Mouse (Mus musculus) liver, embryonic 16.5 days (tissue): ENCODE measurements around the gene Sox5. TPM values are rescaled to one million over a fixed set of nuclear protein-coding genes. Genes with fewer than 3 reads are reported as not detected.

ENCODE experiments used
- ATAC-seq: fragments of 200-750 bp; cut with Nextera tagmentation; 2 replicates; pipeline ENCODE4 v1.8.0; 2017; ENCODE audit warnings: low read depth, mild to moderate bottlenecking, moderate number of reproducible peaks, moderate library complexity
- H3K27ac ChIP-seq: fragments of 300-500 bp; sonication (generic); 2 replicates; pipeline ENCODE4 v1.5.1; 2014; ENCODE audit warnings: mild to moderate bottlenecking, low read length
- H3K27me3 ChIP-seq: fragments of 300-500 bp; sonication (generic); 2 replicates; pipeline ENCODE4 v1.6.1; 2014; ENCODE audit warnings: low read depth, low read length, mixed read lengths; ENCODE audit not compliant: control insufficient read depth, insufficient read depth
- H3K36me3 ChIP-seq: fragments of 300-500 bp; sonication (generic); 2 replicates; pipeline ENCODE4 v1.6.1; 2014; ENCODE audit warnings: mild to moderate bottlenecking; ENCODE audit not compliant: control insufficient read depth, insufficient read depth
- H3K4me1 ChIP-seq: fragments of 300-500 bp; sonication (generic); 2 replicates; pipeline ENCODE4 v1.6.1; 2014; ENCODE audit warnings: low read depth, low read length, mixed read lengths; ENCODE audit not compliant: control insufficient read depth
- H3K4me2 ChIP-seq: fragments of 300-500 bp; sonication (generic); 2 replicates; pipeline ENCODE4 v1.6.1; 2014; ENCODE audit warnings: low read depth, low read length, mixed read lengths
- H3K4me3 ChIP-seq: fragments of 300-500 bp; sonication (generic); 2 replicates; pipeline ENCODE4 v1.5.1; 2014; ENCODE audit warnings: low read depth, mild to moderate bottlenecking, low read length
- H3K9ac ChIP-seq: fragments of 300-500 bp; sonication (generic); 2 replicates; pipeline ENCODE4 v1.6.1; 2014; ENCODE audit warnings: low read depth, low read length
- H3K9me3 ChIP-seq: fragments of 300-500 bp; sonication (generic); replicated peaks from 2 replicates; pipeline ENCODE4 v1.6.1; 2016; ENCODE audit warnings: low read length; ENCODE audit not compliant: control insufficient read depth
- WGBS: fragments of 180-500 bp; shearing (Covaris S2); extraction: QIAGEN DNeasy Blood & Tissue Kit; methylation state at CpG from one replicate; pipeline ENCODE4 v1.1.7; 2014; ENCODE audit not compliant: insufficient replicate concordance; 5-methylcytosine and 5-hydroxymethylcytosine counted together
- polyA plus RNA-seq: library from polyadenylated mRNA; unstranded; fragments of >200 nt; fragmentation: Nextera tagmentation; extraction: Ambion mirVana; gene quantifications from 2 replicates; pipeline ENCODE4 v1.2.1, GENCODE M21; 2015

Sox5 gene
- polyA plus RNA-seq, 1 experiment from 2014 or later: 7.5 TPM

DNA sequence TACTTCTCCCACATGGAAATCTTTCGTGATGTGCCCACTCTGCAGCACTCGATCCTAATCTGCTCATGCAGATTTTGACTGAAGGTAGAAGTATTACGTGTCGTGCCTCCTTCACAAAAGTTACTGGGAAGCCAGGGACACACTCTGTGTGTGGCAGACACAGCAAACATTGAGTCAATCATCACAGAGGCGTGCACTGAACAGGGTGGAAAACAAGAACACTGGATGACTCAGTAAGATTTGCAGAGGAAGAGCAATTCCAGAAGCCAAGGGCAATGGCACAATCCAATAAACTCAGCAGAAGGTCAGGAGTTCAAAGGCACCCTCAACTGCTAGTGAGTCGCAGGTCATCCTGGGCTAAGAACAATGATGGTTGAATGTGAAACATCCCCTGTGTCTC, 430.7 kb downstream of the Sox5 start:
- Histone ChIP-seq H3K36me3 (no peaks in the 10 kb centered on the region), H3K4me2 (no peak overlapping the region), H3K9me3 (no peaks in the 10 kb centered on the region), H3K27ac (no peak overlapping the region), H3K4me1 (no peaks in the 10 kb centered on the region), H3K4me3 (no peak overlapping the region), H3K9ac (no peak overlapping the region), H3K27me3 (no peaks in the 10 kb centered on the region)
- ATAC-seq: no peak
- 58% methylated on average over 6 of the region's 6 CpGs for WGBS

GRCm38 (mm10) chr6:144343338-144343737, 438.4 kb downstream of the Sox5 start:
- Histone ChIP-seq H3K9ac (no peak overlapping the region), H3K36me3 (no peaks in the 10 kb centered on the region), H3K27ac (no peak overlapping the region), H3K4me2 (no peak overlapping the region), H3K4me1 (no peaks in the 10 kb centered on the region), H3K4me3 (no peak overlapping the region), H3K9me3 (0 out of 2 replicates have a peak, but pooled peaks cover 2% of the 10 kb centered on the region), H3K27me3 (no peaks in the 10 kb centered on the region)
- WGBS: 66% methylated on average over 11 of the region's 11 CpGs
- no peak for ATAC-seq

DNA sequence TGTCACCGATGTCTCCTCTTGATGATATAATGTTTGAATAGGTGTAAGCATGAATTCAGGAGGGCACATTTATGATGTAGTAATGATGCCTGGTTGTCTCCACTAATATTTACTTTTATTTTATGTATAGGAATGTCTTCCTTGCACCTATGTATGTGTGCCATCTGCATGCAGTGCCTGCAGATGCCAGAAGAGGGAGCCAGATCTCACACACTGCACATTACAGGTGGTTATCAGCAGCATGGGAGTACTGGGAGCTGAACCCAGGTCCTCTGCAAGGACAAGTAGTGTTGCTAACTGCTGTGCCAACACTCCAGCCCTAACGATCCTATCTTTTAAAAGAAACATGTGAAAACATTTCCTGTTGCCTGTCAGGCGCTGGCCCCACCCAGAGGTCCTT, 442.2 kb downstream of the Sox5 start:
- WGBS: 80% methylated on average over 3 of the region's 3 CpGs
- H3K9ac ChIP-seq: no peak overlapping the region
- no peak overlapping the region for H3K4me3 ChIP-seq
- H3K4me1 ChIP-seq: no peaks in the 10 kb centered on the region
- 0 out of 2 replicates have a peak, but pooled peaks cover 2% of the 10 kb centered on the region for H3K9me3 ChIP-seq
- H3K36me3 ChIP-seq: no peaks in the 10 kb centered on the region
- H3K27me3 ChIP-seq: no peaks in the 10 kb centered on the region
- H3K27ac ChIP-seq: no peak overlapping the region
- no peak overlapping the region for H3K4me2 ChIP-seq
- no peak for ATAC-seq

GRCm38 (mm10) chr6:144339006-144339405, 442.8 kb downstream of the Sox5 start:
- Histone ChIP-seq H3K9me3 (0 out of 2 replicates have a peak, but pooled peaks cover 2% of the 10 kb centered on the region), H3K27me3 (no peaks in the 10 kb centered on the region), H3K4me3 (no peak overlapping the region), H3K27ac (no peak overlapping the region), H3K4me1 (no peaks in the 10 kb centered on the region), H3K36me3 (no peaks in the 10 kb centered on the region), H3K4me2 (no peak overlapping the region), H3K9ac (no peak overlapping the region)
- WGBS: 63% methylated on average over 13 of the region's 13 CpGs
- no peak for ATAC-seq

DNA sequence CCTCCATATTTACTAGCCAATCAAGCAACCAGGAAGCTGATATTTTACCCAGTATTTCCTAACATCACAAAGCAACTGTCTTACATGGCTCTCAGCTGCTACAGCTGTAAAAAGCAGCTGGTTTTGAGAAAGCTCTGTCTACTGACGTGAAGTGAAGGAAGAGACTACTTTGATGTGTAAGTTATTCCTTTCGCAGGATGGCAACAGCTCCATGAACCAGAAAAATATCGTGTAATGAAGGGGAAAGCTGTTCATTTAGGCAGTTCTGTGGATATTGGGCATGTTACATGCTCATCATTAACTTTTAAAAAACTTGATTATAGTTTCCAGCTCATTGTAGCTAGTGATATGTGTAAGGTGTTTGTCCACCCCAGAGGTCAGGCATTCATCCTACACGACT, 443.6 kb downstream of the Sox5 start:
- H3K27me3 ChIP-seq: no peaks in the 10 kb centered on the region
- no peak overlapping the region for H3K27ac ChIP-seq
- no peak overlapping the region for H3K4me3 ChIP-seq
- no peak overlapping the region for H3K4me2 ChIP-seq
- H3K9me3 ChIP-seq: 0 out of 2 replicates have a peak, but pooled peaks cover 2% of the 10 kb centered on the region
- H3K4me1 ChIP-seq: no peaks in the 10 kb centered on the region; the same call in 1 of the 2 replicates
- no peaks in the 10 kb centered on the region for H3K36me3 ChIP-seq
- no peak overlapping the region for H3K9ac ChIP-seq
- 65% methylated on average over 4 of the region's 4 CpGs for WGBS
- ATAC-seq: no peak

- Histone ChIP-seq H3K4me3 (no peak overlapping the region), H3K27me3 (no peaks in the 10 kb centered on the region), H3K4me1 (no peaks in the 10 kb centered on the region; the same call in 1 of the 2 replicates), H3K36me3 (no peaks in the 10 kb centered on the region), H3K9me3 (0 out of 2 replicates have a peak, but pooled peaks cover 2% of the 10 kb centered on the region), H3K9ac (no peak overlapping the region), H3K27ac (no peak overlapping the region), H3K4me2 (no peak overlapping the region)
- no peak for ATAC-seq
- 35% methylated on average over 14 of the region's 14 CpGs for WGBS
Measured at GRCm38 (mm10) chr6:144337436-144337969, 444.3 kb downstream of the Sox5 start.

DNA sequence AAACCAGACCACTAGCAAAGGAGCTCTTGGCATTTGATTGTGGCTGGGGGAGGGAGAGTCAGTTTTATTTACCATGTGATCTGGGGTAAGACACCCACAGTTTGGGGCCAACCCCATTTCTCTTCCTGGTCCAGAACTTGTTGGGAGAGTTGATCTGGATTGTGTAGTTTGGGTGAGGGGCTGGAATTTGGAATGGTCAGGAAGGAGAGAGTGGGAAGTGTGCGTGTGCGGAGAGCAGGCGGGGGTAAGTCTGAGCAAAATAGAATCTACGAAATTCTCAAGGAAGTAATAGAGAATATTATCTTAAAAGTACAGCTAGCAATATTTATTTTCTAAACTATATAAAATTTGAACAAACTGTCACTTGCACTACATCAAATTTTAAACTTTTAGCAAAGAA, 445.0 kb downstream of the Sox5 start:
- Histone ChIP-seq H3K27ac (no peak overlapping the region), H3K9ac (no peak overlapping the region), H3K4me1 (no peaks in the 10 kb centered on the region; the same call in 1 of the 2 replicates), H3K4me2 (no peak overlapping the region), H3K4me3 (no peak overlapping the region), H3K9me3 (0 out of 2 replicates have a peak, but pooled peaks cover 2% of the 10 kb centered on the region), H3K36me3 (no peaks in the 10 kb centered on the region), H3K27me3 (no peaks in the 10 kb centered on the region)
- 77% methylated on average over 4 of the region's 4 CpGs for WGBS
- ATAC-seq: no peak

GRCm38 (mm10) chr6:144333146-144333545, 448.6 kb downstream of the Sox5 start:
- no peaks in the 10 kb centered on the region for H3K27me3 ChIP-seq
- H3K4me3 ChIP-seq: no peak overlapping the region
- H3K27ac ChIP-seq: no peak overlapping the region
- no peak overlapping the region for H3K9ac ChIP-seq
- no peaks in the 10 kb centered on the region for H3K9me3 ChIP-seq
- WGBS: 53% methylated on average over 4 of the region's 4 CpGs
- H3K4me2 ChIP-seq: no peak overlapping the region
- no peak for ATAC-seq
- H3K36me3 ChIP-seq: no peaks in the 10 kb centered on the region
- H3K4me1 ChIP-seq: no peaks in the 10 kb centered on the region; the same call in 1 of the 2 replicates

DNA sequence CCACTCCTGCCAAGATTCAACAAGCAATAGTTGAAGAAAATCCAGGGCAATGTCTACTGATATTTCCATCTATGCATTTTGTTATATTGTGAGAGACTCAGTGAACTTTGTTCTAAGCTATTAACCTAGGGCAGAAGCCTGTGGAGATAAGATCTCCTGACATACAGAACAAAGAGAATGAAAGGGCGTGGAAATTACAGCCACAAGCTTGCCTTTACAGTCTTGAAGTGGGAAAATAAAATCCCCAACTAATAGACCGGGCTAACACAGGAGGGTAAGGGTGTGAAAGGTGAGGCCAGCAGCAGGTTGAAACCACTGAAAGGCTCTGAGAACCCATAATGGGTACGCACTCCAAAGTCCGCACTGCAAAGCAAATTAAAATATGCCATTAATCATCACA, 449.8 kb downstream of the Sox5 start:
- Histone ChIP-seq H3K9ac (no peak overlapping the region), H3K4me2 (no peak overlapping the region), H3K27me3 (no peaks in the 10 kb centered on the region), H3K4me1 (no peaks in the 10 kb centered on the region; the same call in 1 of the 2 replicates), H3K4me3 (no peak overlapping the region), H3K27ac (no peak overlapping the region), H3K36me3 (no peaks in the 10 kb centered on the region), H3K9me3 (no peaks in the 10 kb centered on the region)
- ATAC-seq: no peak
- 60% methylated on average over 4 of the region's 4 CpGs for WGBS
